Mouse (Mus musculus) MEL (cell line): ENCODE results near the gene Gal3st3. TPM values are rescaled to one million over a fixed set of nuclear protein-coding genes. Genes with fewer than 3 reads are reported as not detected.

Experiments used
- DNase-seq: peaks from one replicate; pipeline ENCODE4 v3.0.0; 2011; ENCODE audit warnings: low read depth, low spot score
- H3K27ac ChIP-seq: 2 replicates; pipeline ENCODE4 v1.5.1; 2012; ENCODE audit warnings: low read depth, mild to moderate bottlenecking, control low read depth, low read length, moderate library complexity; ENCODE audit not compliant: control insufficient read depth
- H3K27me3 ChIP-seq, 2 experiments: fragments of 150-350 bp in 1 of 2; sonication (generic) in 1 of 2; 2 replicates each; pipeline ENCODE4 v1.6.1; 2012; ENCODE audit warnings: low read length in 2 of 2, mild to moderate bottlenecking in 2 of 2, improper control_type of control experiment in 1 of 2, moderate library complexity in 1 of 2; ENCODE audit not compliant: insufficient read depth in 2 of 2, control insufficient read depth in 1 of 2
- H3K36me3 ChIP-seq, 2 experiments: 2 replicates each; pipeline ENCODE4 v1.6.1; 2012 to 2014; ENCODE audit warnings: low read length in 2 of 2, improper control_type of control experiment in 1 of 2, inconsistent platforms in 1 of 2, mild to moderate bottlenecking in 1 of 2; ENCODE audit not compliant: insufficient read depth in 2 of 2, control insufficient read depth in 1 of 2
- H3K4me1 ChIP-seq, 2 experiments: fragments of 150-350 bp in 1 of 2; sonication (generic) in 1 of 2; 2 replicates each; pipeline ENCODE4 v1.6.1; 2012; ENCODE audit warnings: low read length in 2 of 2, improper control_type of control experiment in 1 of 2, mild to moderate bottlenecking in 1 of 2; ENCODE audit not compliant: insufficient read depth in 2 of 2, control insufficient read depth in 1 of 2
- H3K4me3 ChIP-seq, 2 experiments: fragments of 150-350 bp in 1 of 2; sonication (generic) in 1 of 2; 2 replicates each; pipeline ENCODE4 v1.5.1; 2012; ENCODE audit warnings: low read depth in 2 of 2, low read length in 2 of 2, mild to moderate bottlenecking in 2 of 2, moderate library complexity in 2 of 2, control low read depth in 1 of 2, improper control_type of control experiment in 1 of 2; ENCODE audit not compliant: control insufficient read depth in 1 of 2, insufficient read depth in 1 of 2
- H3K79me2 ChIP-seq: 2 replicates; pipeline ENCODE4 v1.6.1; 2012; ENCODE audit warnings: mild to moderate bottlenecking, low read length, moderate library complexity; ENCODE audit not compliant: control insufficient read depth, poor library complexity, insufficient read depth
- H3K9ac ChIP-seq: 2 replicates; pipeline ENCODE4 v1.6.1; 2012; ENCODE audit warnings: low read depth, mild to moderate bottlenecking, control low read depth, low read length, moderate library complexity; ENCODE audit not compliant: control insufficient read depth, poor library complexity, severe bottlenecking
- H3K9me3 ChIP-seq: fragments of 150-350 bp; sonication (generic); replicated peaks from 2 replicates; pipeline ENCODE4 v1.6.1; 2012; ENCODE audit warnings: mild to moderate bottlenecking, low read length, improper control_type of control experiment, moderate library complexity; ENCODE audit not compliant: insufficient read depth
- ELF1 ChIP-seq: IDR thresholded peaks from 2 replicates; pipeline ENCODE4 v1.6.1; 2014; ENCODE audit warnings: low read depth, mild to moderate bottlenecking, inconsistent platforms, low read length, improper control_type of control experiment, moderate library complexity
- ETS1 ChIP-seq: IDR thresholded peaks from 2 replicates; pipeline ENCODE4 v1.6.1; 2012; ENCODE audit warnings: low read depth, mild to moderate bottlenecking, inconsistent platforms, low read length, improper control_type of control experiment, moderate library complexity
- GABPA ChIP-seq: IDR thresholded peaks from 2 replicates; pipeline ENCODE4 v1.6.1; 2012; ENCODE audit warnings: low read depth, mild to moderate bottlenecking, inconsistent platforms, low read length, improper control_type of control experiment, moderate library complexity
- GATA1 ChIP-seq: IDR thresholded peaks from 2 replicates; pipeline ENCODE4 v1.6.1; 2011; ENCODE audit warnings: low read depth, low read length, improper control_type of control experiment
- JUND ChIP-seq: IDR thresholded peaks from 2 replicates; pipeline ENCODE4 v1.6.1; 2011; ENCODE audit warnings: low read depth, mild to moderate bottlenecking, improper control_type of control experiment, low read length
- KAT2A ChIP-seq: conservative IDR thresholded peaks from 2 replicates; pipeline ENCODE4 v1.6.1; 2012; ENCODE audit warnings: low read depth, low read length, improper control_type of control experiment, inconsistent platforms
- MAX ChIP-seq: IDR thresholded peaks from 2 replicates; pipeline ENCODE4 v1.6.1; 2011; ENCODE audit warnings: low read length, improper control_type of control experiment
- MAZ ChIP-seq: IDR thresholded peaks from 2 replicates; pipeline ENCODE4 v1.6.1; 2012; ENCODE audit warnings: low read depth, mild to moderate bottlenecking, inconsistent platforms, low read length, improper control_type of control experiment
- MEF2A ChIP-seq: IDR thresholded peaks from 2 replicates; pipeline ENCODE4 v1.6.1; 2014; ENCODE audit warnings: low read depth, mild to moderate bottlenecking, inconsistent platforms, low read length, improper control_type of control experiment; ENCODE audit not compliant: poor library complexity, insufficient replicate concordance, severe bottlenecking; ENCODE audit errors: extremely low read depth
- MXI1 ChIP-seq: IDR thresholded peaks from 2 replicates; pipeline ENCODE4 v1.6.1; 2011; ENCODE audit warnings: mild to moderate bottlenecking, low read depth, low read length, improper control_type of control experiment
- NRF1 ChIP-seq: IDR thresholded peaks from 2 replicates; pipeline ENCODE4 v1.6.1; 2014; ENCODE audit warnings: low read depth, mild to moderate bottlenecking, inconsistent platforms, low read length, improper control_type of control experiment, moderate library complexity; ENCODE audit not compliant: poor library complexity, insufficient read depth, severe bottlenecking
- POLR2AphosphoS2 ChIP-seq: IDR thresholded peaks from 2 replicates; pipeline ENCODE4 v1.6.1; 2011; ENCODE audit warnings: low read length, improper control_type of control experiment
- POLR2AphosphoS5 ChIP-seq: IDR thresholded peaks from 2 replicates; pipeline ENCODE4 v1.6.1; 2012; ENCODE audit warnings: low read depth, borderline replicate concordance, mild to moderate bottlenecking, inconsistent platforms, low read length, moderate library complexity, mixed read lengths
- RAD21 ChIP-seq: IDR thresholded peaks from 2 replicates; pipeline ENCODE4 v1.6.1; 2011; ENCODE audit warnings: mild to moderate bottlenecking, low read depth, low read length, improper control_type of control experiment
- RCOR1 ChIP-seq: IDR thresholded peaks from 2 replicates; pipeline ENCODE4 v1.6.1; 2012; ENCODE audit warnings: low read depth, mild to moderate bottlenecking, inconsistent platforms, low read length, improper control_type of control experiment
- TBP ChIP-seq: IDR thresholded peaks from 2 replicates; pipeline ENCODE4 v1.8.0; 2011; ENCODE audit warnings: low read depth, low read length, improper control_type of control experiment
- USF1 ChIP-seq: IDR thresholded peaks from 2 replicates; pipeline ENCODE4 v1.6.1; 2014; ENCODE audit warnings: low read depth, mild to moderate bottlenecking, inconsistent platforms, low read length, improper control_type of control experiment, moderate library complexity
- USF2 ChIP-seq, 2 experiments: IDR thresholded peaks; 2 replicates each; pipeline ENCODE4 v1.6.1; 2011 to 2012; ENCODE audit warnings: improper control_type of control experiment in 2 of 2, low read length in 2 of 2, borderline replicate concordance in 1 of 2, inconsistent platforms in 1 of 2, low read depth in 1 of 2, mild to moderate bottlenecking in 1 of 2; ENCODE audit not compliant: insufficient read depth in 1 of 2
- ZC3H11A ChIP-seq: IDR thresholded peaks from 2 replicates; pipeline ENCODE4 v1.6.1; 2012; ENCODE audit warnings: low read depth, mild to moderate bottlenecking, inconsistent platforms, low read length, improper control_type of control experiment
- polyA plus RNA-seq, 2 experiments: library from polyadenylated mRNA; stranded (reverse) in 1 of 2; unstranded in 1 of 2; fragments of >175 nt in 1 of 2; fragments of >200 nt in 1 of 2; gene quantifications; 2 replicates each; pipeline versions ENCODE4 v1.2.1 to v1.2.4; 2012; ENCODE audit warnings: low replicate concordance in 2 of 2, low read depth in 1 of 2; ENCODE audit not compliant: insufficient read length in 2 of 2, insufficient read depth in 1 of 2, missing spikeins in 1 of 2
- total RNA-seq: library from RNA; depleted of rRNA; stranded (reverse); fragments of 300-350 nt; gene quantifications from 2 replicates; pipeline ENCODE4 v1.2.3, GENCODE M21; 2012

The Gal3st3 gene
- total and polyA plus RNA-seq, 3 experiments, result 0.04 TPM; not detected in 2

- Histone ChIP-seq H3K36me3 (no peaks in the 10 kb centered on the region), H3K27me3 (no peaks in the 10 kb centered on the region; a peak in 1 of 4 replicates), H3K9ac (no peak overlapping the region), H3K9me3 (no peaks in the 10 kb centered on the region), H3K4me1 (no peaks in the 10 kb centered on the region), H3K4me3 (no peak overlapping the region), H3K79me2 (no peaks in the 10 kb centered on the region), H3K27ac (no peak overlapping the region)
- DNase-seq, result no peak
- TF ChIP-seq NRF1 (no peak), GABPA (no peak), GATA1 (no peak), USF2 (IDR thresholded peaks at IDR 0.05; ENCODE audit: borderline replicate concordance in 1 of 2, insufficient read depth in 1 of 2, low read depth in 1 of 2, low read length in 2 of 2) (no peak), JUND (no peak)
These were observed 9.0 kb downstream of the Gal3st3 start for GRCm38 (mm10) chr19:5306968-5307734.

DNA sequence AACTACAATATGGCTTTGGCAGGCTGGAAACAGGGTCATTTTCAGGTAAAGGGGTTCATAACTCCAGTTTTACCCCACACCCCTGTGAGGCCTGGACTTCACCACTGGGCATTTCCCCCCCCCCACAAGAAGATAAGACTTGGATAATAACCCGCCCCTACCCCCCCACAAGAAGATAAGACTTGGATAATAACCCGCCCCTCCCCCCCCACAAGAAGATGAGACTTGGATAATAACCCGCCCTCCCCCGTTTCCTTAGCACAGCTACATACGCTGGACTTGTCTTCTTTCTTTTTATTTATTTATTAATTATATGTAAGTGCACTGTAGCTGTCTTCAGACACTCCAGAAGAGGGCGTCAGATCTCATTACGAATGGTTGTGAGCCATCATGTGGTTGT lies 10.9 kb downstream of the Gal3st3 start:
- H3K9me3 ChIP-seq, result no peaks in the 10 kb centered on the region
- no peaks in the 10 kb centered on the region; a peak in 1 of 4 replicates for H3K27me3 ChIP-seq
- TF ChIP-seq MAX (no peak), RCOR1 (no peak), POLR2AphosphoS2 (no peak), KAT2A (no peak), RAD21 (no peak), ZC3H11A (no peak), ETS1 (no peak), TBP (no peak), ELF1 (no peak), MEF2A (no peak), JUND (no peak), MAZ (no peak), GABPA (no peak), USF1 (no peak), GATA1 (no peak), POLR2AphosphoS5 (no peak), MXI1 (no peak), NRF1 (no peak)
- DNase-seq, result peak; percentile 41
- H3K36me3 ChIP-seq, result no peaks in the 10 kb centered on the region
- H3K4me3 ChIP-seq, result no peak overlapping the region
- no peaks in the 10 kb centered on the region for H3K79me2 ChIP-seq
- H3K4me1 ChIP-seq, result no peaks in the 10 kb centered on the region
- no peak overlapping the region for H3K9ac ChIP-seq
- no peak overlapping the region for H3K27ac ChIP-seq
